Mouse (Mus musculus) liver (tissue): ENCODE measurements at regions not wholly inside any gene's neighbourhood (a gene's known extent, or its start where the extent isn't known, plus 50 kb on each side); places are given as distances from the start of the nearest gene placed in this dataset.

Source experiments
- DNase-seq: peaks from one replicate; pipeline ENCODE4 v3.0.0-alpha.2; 2020; ENCODE audit warnings: mixed read lengths

GRCm38 (mm10) chrX:72330323-72330722 lies 55.7 kb upstream of the Gabre start:
- DNase-seq, result peak; percentile 3

- no peak for DNase-seq
Measured at GRCm38 (mm10) chrX:72328822-72329221, 54.2 kb upstream of the Gabre start.
